Mouse (Mus musculus) retina, postnatal 7 days (tissue): ENCODE data around the gene 1700016C15Rik.

ENCODE experiments used
- DNase-seq: peaks from one replicate; pipeline ENCODE4 v3.0.0-alpha.2; 2012; ENCODE audit warnings: low read depth, low spot score

The 1700016C15Rik gene

GRCm38 (mm10) chr1:177717057-177717835 lies 12.4 kb upstream of the 1700016C15Rik start:
- no peak for DNase-seq

- DNase-seq: no peak
These were observed 11.1 kb upstream of the 1700016C15Rik start for GRCm38 (mm10) chr1:177718340-177719028.

- no peak for DNase-seq
These were observed 10.6 kb upstream of the 1700016C15Rik start for GRCm38 (mm10) chr1:177719029-177719427.

GRCm38 (mm10) chr1:177723786-177724185 lies 5.8 kb upstream of the 1700016C15Rik start:
- DNase-seq: no peak

- DNase-seq: no peak
These were observed 2.7 kb upstream of the 1700016C15Rik start for GRCm38 (mm10) chr1:177726870-177727269.

GRCm38 (mm10) chr1:177727883-177728525 lies 1.6 kb upstream of the 1700016C15Rik start:
- DNase-seq: no peak

GRCm38 (mm10) chr1:177731973-177732372 lies 2.4 kb downstream of the 1700016C15Rik start:
- DNase-seq: no peak

GRCm38 (mm10) chr1:177737505-177738105 lies 8.0 kb downstream of the 1700016C15Rik start:
- DNase-seq: no peak

- DNase-seq: no peak
These were observed 11.1 kb downstream of the 1700016C15Rik start for GRCm38 (mm10) chr1:177740707-177741106.

GRCm38 (mm10) chr1:177742119-177742518 lies 12.5 kb downstream of the 1700016C15Rik start:
- no peak for DNase-seq

GRCm38 (mm10) chr1:177744521-177745325 lies 15.1 kb downstream of the 1700016C15Rik start:
- no peak for DNase-seq

GRCm38 (mm10) chr1:177747869-177748540 lies 18.4 kb downstream of the 1700016C15Rik start:
- no peak for DNase-seq

- DNase-seq: no peak
These were observed 23.9 kb downstream of the 1700016C15Rik start for GRCm38 (mm10) chr1:177753496-177753895.

GRCm38 (mm10) chr1:177757249-177757648 lies 27.6 kb downstream of the 1700016C15Rik start:
- DNase-seq: no peak

GRCm38 (mm10) chr1:177768931-177769330 lies 39.3 kb downstream of the 1700016C15Rik start:
- no peak for DNase-seq

GRCm38 (mm10) chr1:177777397-177777796 lies 47.8 kb downstream of the 1700016C15Rik start:
- DNase-seq: no peak

- no peak for DNase-seq
These were observed 63.2 kb downstream of the 1700016C15Rik start for GRCm38 (mm10) chr1:177792835-177793234.

- no peak for DNase-seq
These were observed 65.3 kb downstream of the 1700016C15Rik start for GRCm38 (mm10) chr1:177794866-177795265.

- no peak for DNase-seq
These were observed 66.0 kb downstream of the 1700016C15Rik start for GRCm38 (mm10) chr1:177795421-177796192.
